Mouse (Mus musculus): Measurements from ENCODE around the gene Epb42. TPM values are rescaled to one million over a fixed set of nuclear protein-coding genes. Genes with fewer than 3 reads are reported as not detected.
"Not testable (repeated sequence)": the region's sequence is repeated elsewhere in the genome, so short reads cannot be mapped to it uniquely, and the experiment has no call there.

Epb42 gene
- polyA plus RNA-seq, 1 experiment, result 0.75 TPM

- TF ChIP-seq POLR2A (IDR thresholded peaks at IDR 0.05; ENCODE audit: borderline replicate concordance, extremely low read depth, insufficient read depth, insufficient read length, poor library complexity, severe bottlenecking) (peak; percentile 33; the same call in 1 of the 2 replicates), CTCF (IDR thresholded peaks at IDR 0.05; ENCODE audit: borderline replicate concordance, extremely low read depth, insufficient read depth, insufficient read length) (no peak)
These were observed 59.6 kb downstream of the Epb42 start, which contains the start of gene Tmem62 for GRCm38 (mm10) chr2:120976990-120977925. Gene Tmem62, plus strand, starts transcription at chr2:120977017.

DNA sequence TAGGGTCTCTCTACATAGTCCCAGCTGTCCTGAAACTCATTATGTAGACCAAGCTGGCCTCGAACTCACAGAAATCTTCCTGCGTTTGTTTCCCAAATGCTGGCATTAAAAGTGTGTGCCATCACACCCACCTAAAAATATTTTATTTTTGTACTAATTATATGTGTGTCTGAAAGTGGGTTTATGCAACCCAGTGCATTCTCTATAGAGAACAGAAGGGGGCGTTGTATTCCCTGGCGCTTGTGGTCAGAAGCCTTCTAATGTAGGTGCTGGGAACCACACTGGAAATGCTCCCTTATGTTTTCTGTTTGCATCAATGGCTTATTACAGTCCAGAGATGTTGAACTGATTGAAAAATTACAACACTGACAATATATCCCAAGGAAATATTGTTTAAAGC, 60.6 kb downstream of the Epb42 start:
- no peak; the same call in 1 of the 2 replicates for TF ChIP-seq CTCF (IDR thresholded peaks at IDR 0.05; ENCODE audit: borderline replicate concordance, extremely low read depth, insufficient read depth, insufficient read length)
- TF ChIP-seq POLR2A (IDR thresholded peaks at IDR 0.05; ENCODE audit: borderline replicate concordance, extremely low read depth, insufficient read depth, insufficient read length, poor library complexity, severe bottlenecking), result no peak
- peak; percentile 35 for DNase-seq (ENCODE audit: low read depth)

More at GRCm38 (mm10) chr2:120976990-120977925, 59.6 kb downstream of the Epb42 start, which contains the start of gene Tmem62:
- DNase-seq (ENCODE audit: low read depth), result peak; percentile 61

DNA sequence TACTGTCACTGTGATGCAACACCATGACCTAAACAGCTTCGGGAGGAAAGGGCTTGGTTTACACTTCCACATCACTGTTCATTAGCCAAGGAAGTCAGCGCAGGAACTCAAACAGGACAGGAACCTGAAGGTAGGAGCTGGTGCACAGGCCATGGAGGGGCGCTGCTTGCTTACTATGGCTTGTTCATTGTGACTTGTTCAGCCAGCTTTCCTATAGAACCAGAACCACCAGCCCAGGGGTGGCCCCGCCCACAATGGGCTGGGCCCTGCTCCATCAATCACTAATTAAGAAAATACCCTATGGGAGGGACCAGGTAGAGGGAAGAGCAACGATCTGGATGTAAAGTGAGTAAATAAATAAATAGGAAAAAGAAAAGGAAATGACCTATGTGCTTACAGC, 63.9 kb downstream of the Epb42 start:
- TF ChIP-seq POLR2A (IDR thresholded peaks at IDR 0.05; ENCODE audit: borderline replicate concordance, extremely low read depth, insufficient read depth, insufficient read length, poor library complexity, severe bottlenecking) (no peak), CTCF (IDR thresholded peaks at IDR 0.05; ENCODE audit: borderline replicate concordance, extremely low read depth, insufficient read depth, insufficient read length) (no peak)
- peak; percentile 7 for DNase-seq (ENCODE audit: low read depth)

DNA sequence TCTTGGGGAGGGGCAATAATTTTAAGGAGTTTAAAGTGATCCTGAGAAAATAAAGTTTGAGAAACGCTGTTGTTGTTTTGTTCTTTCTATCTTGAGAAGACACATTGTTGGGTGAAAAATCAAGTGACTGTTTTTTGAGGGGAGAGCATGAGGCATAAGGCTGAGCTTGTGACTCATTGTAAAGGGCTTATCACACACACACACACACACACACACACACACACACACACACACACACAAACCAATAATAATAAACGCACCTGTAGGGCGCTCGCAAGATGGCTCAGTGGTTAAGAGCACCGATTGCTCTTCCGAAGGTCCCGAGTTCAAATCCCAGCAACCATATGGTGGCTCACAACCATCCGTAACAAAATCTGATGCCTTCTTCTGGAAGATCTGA, 64.6 kb downstream of the Epb42 start:
- not testable (repeated sequence) for DNase-seq (ENCODE audit: low read depth)

GRCm38 (mm10) chr2:120971766-120972165, 65.1 kb downstream of the Epb42 start:
- TF ChIP-seq CTCF (IDR thresholded peaks at IDR 0.05; ENCODE audit: borderline replicate concordance, extremely low read depth, insufficient read depth, insufficient read length) (no peak), POLR2A (IDR thresholded peaks at IDR 0.05; ENCODE audit: borderline replicate concordance, extremely low read depth, insufficient read depth, insufficient read length, poor library complexity, severe bottlenecking) (no peak)
- no peak for DNase-seq (ENCODE audit: low read depth)

DNA sequence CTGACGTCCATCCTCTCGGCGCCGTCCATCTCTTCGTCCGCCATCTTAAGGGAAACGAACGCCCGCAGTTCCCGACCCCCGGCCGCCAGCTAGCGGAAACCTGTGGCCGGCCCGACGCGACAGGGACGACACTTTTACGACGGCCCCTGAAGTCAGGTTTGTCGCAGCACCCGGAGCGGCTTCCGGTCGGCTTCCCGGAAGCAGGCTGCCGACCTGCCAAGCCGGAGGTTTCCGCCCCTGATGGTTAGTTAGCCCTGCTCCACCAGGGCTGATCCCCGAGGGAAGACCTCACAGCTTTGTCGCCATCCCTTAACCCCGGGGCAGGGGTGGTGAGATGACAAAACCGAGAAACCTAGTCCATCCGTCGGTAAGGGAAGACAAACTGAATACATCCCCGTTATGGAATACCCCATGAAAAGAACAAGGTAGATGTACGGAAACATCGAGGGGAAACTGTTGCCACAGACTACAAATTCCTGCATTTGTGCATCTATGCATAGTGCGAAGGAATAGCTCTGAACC, 66.3 kb downstream of the Epb42 start, which contains the start of gene Ubr1:
TSS of gene Ubr1 (minus strand) at position 157 of the 522 bp plus-strand sequence.
- peak; percentile 97 for DNase-seq (ENCODE audit: low read depth)
- no peak for TF ChIP-seq CTCF (IDR thresholded peaks at IDR 0.05; ENCODE audit: borderline replicate concordance, extremely low read depth, insufficient read depth, insufficient read length)
- peak; percentile 68; the same call in 1 of the 2 replicates for TF ChIP-seq POLR2A (IDR thresholded peaks at IDR 0.05; ENCODE audit: borderline replicate concordance, extremely low read depth, insufficient read depth, insufficient read length, poor library complexity, severe bottlenecking)

- TF ChIP-seq CTCF (IDR thresholded peaks at IDR 0.05; ENCODE audit: borderline replicate concordance, extremely low read depth, insufficient read depth, insufficient read length) (no peak), POLR2A (IDR thresholded peaks at IDR 0.05; ENCODE audit: borderline replicate concordance, extremely low read depth, insufficient read depth, insufficient read length, poor library complexity, severe bottlenecking) (no peak)
- no peak for DNase-seq (ENCODE audit: low read depth)
These were observed 66.8 kb downstream of the Epb42 start for GRCm38 (mm10) chr2:120970045-120970539.

Other genes with a start within 250 kb of the Epb42 start
- gene Cdan1, start 186.9 kb downstream of the Epb42 start, polyA plus RNA-seq (2012; rRNA removed), result 32.9 and 37.8 TPM in 2 replicates
- gene Ttbk2, start 186.5 kb downstream of the Epb42 start, polyA plus RNA-seq (2012; rRNA removed), result 18.7 and 25.1 TPM in 2 replicates
- 26.7 and 31.0 TPM in 2 replicates for gene Ubr1, start 66.4 kb downstream of the Epb42 start, polyA plus RNA-seq (2012; rRNA removed)
- 13.5 and 14.0 TPM in 2 replicates for gene Tmem62, start 60.1 kb downstream of the Epb42 start, polyA plus RNA-seq (2012; rRNA removed)
- gene Ccndbp1, start 28.7 kb downstream of the Epb42 start, polyA plus RNA-seq (2012; rRNA removed), result 65.4 and 69.0 TPM in 2 replicates
- gene Tgm5, start 48.8 kb upstream of the Epb42 start, polyA plus RNA-seq (2012; rRNA removed), result 0.05 TPM in 1 of 2 replicates, not detected in the other
- 0.04 and 0.05 TPM in 2 replicates for gene Tgm7, start 72.7 kb upstream of the Epb42 start, polyA plus RNA-seq (2012; rRNA removed)
- 22.8 and 24.2 TPM in 2 replicates for gene Adal, start 103.4 kb upstream of the Epb42 start, polyA plus RNA-seq (2012; rRNA removed)
- 11.5 and 12.9 TPM in 2 replicates for gene Lcmt2, start 103.6 kb upstream of the Epb42 start, polyA plus RNA-seq (2012; rRNA removed)
- gene Tubgcp4, start 133.6 kb upstream of the Epb42 start, polyA plus RNA-seq (2012; rRNA removed), result 50.9 and 67.7 TPM in 2 replicates
- gene Zscan29, start 134.1 kb upstream of the Epb42 start, polyA plus RNA-seq (2012; rRNA removed), result 4.9 and 6.3 TPM in 2 replicates
- 142 and 175 TPM in 2 replicates for gene Trp53bp1, start 234.3 kb upstream of the Epb42 start, polyA plus RNA-seq (2012; rRNA removed)